Mouse (Mus musculus) liver, embryonic 12.5 days (tissue): ENCODE results near the gene Slc16a13. TPM values are rescaled to one million over a fixed set of nuclear protein-coding genes. Genes with fewer than 3 reads are reported as not detected.

ENCODE experiments used
- microRNA counts: library from miRNA; unstranded; fragments of <30 nt; microRNA quantifications from one replicate; lab custom pipeline; 2017
- microRNA-seq: library from miRNA; unstranded; fragments of <30 nt; microRNA quantifications from one replicate; pipeline ENCODE4, GENCODE M21; 2017
- polyA plus RNA-seq: library from polyadenylated mRNA; unstranded; fragments of >200 nt; fragmentation: Nextera tagmentation; extraction: Ambion mirVana; gene quantifications from 2 replicates; pipeline ENCODE4 v1.2.1, GENCODE M21; 2016

Gene Slc16a13
- polyA plus RNA-seq, 1 experiment from 2014 or later, result 8.5 TPM

MicroRNAs within 50 kb of the gene (microRNA counts, 519-probe panel; counts per million panel counts)
- microRNA mmu-miR-195 (lab: Ali Mortazavi, UCI) (582 counts per million, percentile 70 among the panel's probes with 10 or more counts), microRNA mmu-miR-497 (lab: Ali Mortazavi, UCI) (582 counts per million, percentile 70 among the panel's probes with 10 or more counts)

Small RNAs within 50 kb of the gene (microRNA-seq; reads per million reads assigned to microRNA genes)
- gene Mir195a, result 335 reads per million, percentile 62 among the genes with 10 or more reads in this experiment
- gene Mir497, result not detected
- gene Mir497b, result not detected

Other genes with a start within 250 kb of the Slc16a13 start
- gene Ctdnep1, start 239.9 kb downstream of the Slc16a13 start, polyA plus RNA-seq, result 14.0 and 15.2 TPM in 2 replicates
- 88.1 and 91.8 TPM in 2 replicates for gene Elp5, start 238.5 kb downstream of the Slc16a13 start, polyA plus RNA-seq
- 260 and 270 TPM in 2 replicates for gene Gabarap, start 229.9 kb downstream of the Slc16a13 start, polyA plus RNA-seq
- 39.5 and 40.9 TPM in 2 replicates for gene Phf23, start 225.3 kb downstream of the Slc16a13 start, polyA plus RNA-seq
- 13.4 and 13.7 TPM in 2 replicates for gene Dvl2, start 220.5 kb downstream of the Slc16a13 start, polyA plus RNA-seq
- 89.9 and 91.3 TPM in 2 replicates for gene Acadvl, start 205.7 kb downstream of the Slc16a13 start, polyA plus RNA-seq
- 2.3 and 2.7 TPM in 2 replicates for gene Dlg4, start 204.1 kb downstream of the Slc16a13 start, polyA plus RNA-seq
- 0.51 and 0.63 TPM in 2 replicates for gene Asgr1, start 167.0 kb downstream of the Slc16a13 start, polyA plus RNA-seq
- gene Asgr2, start 128.4 kb downstream of the Slc16a13 start, polyA plus RNA-seq, result 4.3 and 4.8 TPM in 2 replicates
- gene Mgl2, start 90.7 kb downstream of the Slc16a13 start, polyA plus RNA-seq, result 0.72 and 0.80 TPM in 2 replicates
- gene Clec10a, start 64.9 kb downstream of the Slc16a13 start, polyA plus RNA-seq, result 0.33 TPM in 1 of 2 replicates, not detected in the other
- gene Slc16a11, start 8.3 kb downstream of the Slc16a13 start, polyA plus RNA-seq, result 1.5 and 1.8 TPM in 2 replicates
- gene Bcl6b, start 8.7 kb upstream of the Slc16a13 start, polyA plus RNA-seq, result 2.8 and 3.8 TPM in 2 replicates
- 97.4 and 104 TPM in 2 replicates for gene 0610010K14Rik, start 16.9 kb upstream of the Slc16a13 start, polyA plus RNA-seq
- gene Gm21988, start 18.8 kb upstream of the Slc16a13 start, polyA plus RNA-seq, result 6.2 and 7.8 TPM in 2 replicates
- gene Rnasek, start 18.8 kb upstream of the Slc16a13 start, polyA plus RNA-seq, result 159 and 173 TPM in 2 replicates
- gene Alox12, start 34.3 kb upstream of the Slc16a13 start, polyA plus RNA-seq, result 24.7 and 26.8 TPM in 2 replicates
- gene Alox12e, start 101.6 kb upstream of the Slc16a13 start, polyA plus RNA-seq, result 0.12 and 0.20 TPM in 2 replicates
- 0.88 and 1.9 TPM in 2 replicates for gene Alox15, start 131.0 kb upstream of the Slc16a13 start, polyA plus RNA-seq
- 28.6 and 29.7 TPM in 2 replicates for gene Pelp1, start 189.0 kb upstream of the Slc16a13 start, polyA plus RNA-seq
- gene Arrb2, start 211.6 kb upstream of the Slc16a13 start, polyA plus RNA-seq, result 17.9 and 22.5 TPM in 2 replicates
- 19.7 and 21.7 TPM in 2 replicates for gene Med11, start 230.9 kb upstream of the Slc16a13 start, polyA plus RNA-seq
- gene Zmynd15, start 238.4 kb upstream of the Slc16a13 start, polyA plus RNA-seq, result 0.12 and 0.23 TPM in 2 replicates
- gene Cxcl16, start 238.9 kb upstream of the Slc16a13 start, polyA plus RNA-seq, result 0.87 and 1.1 TPM in 2 replicates